Mouse (Mus musculus) lung, embryonic 16.5 days (tissue): ENCODE results near the gene Ptk7. TPM values are rescaled to one million over a fixed set of nuclear protein-coding genes. Genes with fewer than 3 reads are reported as not detected.

Source experiments
- ATAC-seq: fragments of 200-750 bp; cut with Nextera tagmentation; 2 replicates; pipeline ENCODE4 v1.8.0; 2017; ENCODE audit warnings: low read depth, mild to moderate bottlenecking, moderate library complexity
- H3K27ac ChIP-seq: fragments of 300-500 bp; sonication (generic); 2 replicates; pipeline ENCODE4 v1.5.1; 2014; ENCODE audit warnings: mild to moderate bottlenecking, control low read depth, low read length
- H3K27me3 ChIP-seq: fragments of 300-500 bp; sonication (generic); 2 replicates; pipeline ENCODE4 v1.6.1; 2014; ENCODE audit warnings: low read depth, low read length, mixed read lengths; ENCODE audit not compliant: control insufficient read depth, insufficient read depth
- H3K36me3 ChIP-seq: fragments of 300-500 bp; sonication (generic); 2 replicates; pipeline ENCODE4 v1.6.1; 2014; ENCODE audit warnings: low read length; ENCODE audit not compliant: control insufficient read depth, insufficient read depth
- H3K4me1 ChIP-seq: fragments of 300-500 bp; sonication (generic); replicated peaks from 2 replicates; pipeline ENCODE4 v1.6.1; 2014; ENCODE audit warnings: low read length, mixed read lengths; ENCODE audit not compliant: control insufficient read depth, insufficient read depth
- H3K4me2 ChIP-seq: fragments of 300-500 bp; sonication (generic); 2 replicates; pipeline ENCODE4 v1.6.1; 2014; ENCODE audit warnings: low read depth, low read length, control low read depth
- H3K4me3 ChIP-seq: fragments of 300-500 bp; sonication (generic); 2 replicates; pipeline ENCODE4 v1.5.1; 2014; ENCODE audit warnings: mild to moderate bottlenecking, low read length, control low read depth
- H3K9ac ChIP-seq: fragments of 300-500 bp; sonication (generic); 2 replicates; pipeline ENCODE4 v1.6.1; 2014; ENCODE audit warnings: low read length, control low read depth
- H3K9me3 ChIP-seq: fragments of 300-500 bp; sonication (generic); 2 replicates; pipeline ENCODE4 v1.6.1; 2016; ENCODE audit warnings: low read length; ENCODE audit not compliant: control insufficient read depth
- WGBS: fragments of 180-500 bp; shearing (Covaris S2); extraction: QIAGEN DNeasy Blood & Tissue Kit; methylation state at CpG from one replicate; pipeline ENCODE4 v1.1.7; 2014; 5-methylcytosine and 5-hydroxymethylcytosine counted together
- polyA plus RNA-seq: library from polyadenylated mRNA; unstranded; fragments of >200 nt; fragmentation: Nextera tagmentation; extraction: Ambion mirVana; gene quantifications from 2 replicates; pipeline ENCODE4 v1.2.1, GENCODE M21; 2015

Ptk7 gene
- polyA plus RNA-seq, 1 experiment from 2014 or later, result 143 TPM

- Histone ChIP-seq H3K4me3 (no peak overlapping the region), H3K9ac (no peak overlapping the region), H3K4me1 (peaks cover 19% of the 10 kb centered on the region), H3K4me2 (no peak overlapping the region), H3K9me3 (no peaks in the 10 kb centered on the region), H3K27ac (peak overlapping the region; percentile 16; the same call in 1 of the 2 replicates), H3K27me3 (no peaks in the 10 kb centered on the region), H3K36me3 (peaks cover 2% of the 10 kb centered on the region; the same call in 1 of the 2 replicates)
- WGBS, result 94% methylated on average over 4 of the region's 4 CpGs
- no peak for ATAC-seq
These were observed 26.1 kb downstream of the Ptk7 start for GRCm38 (mm10) chr17:46603229-46603628.

GRCm38 (mm10) chr17:46602212-46602611 lies 27.1 kb downstream of the Ptk7 start:
- H3K9ac ChIP-seq, result peak overlapping the region; percentile 44; the same call in 1 of the 2 replicates
- H3K4me1 ChIP-seq, result peaks cover 19% of the 10 kb centered on the region
- peak; percentile 66 for ATAC-seq
- 26% methylated on average over 9 of the region's 9 CpGs for WGBS
- peaks cover 2% of the 10 kb centered on the region for H3K36me3 ChIP-seq
- no peaks in the 10 kb centered on the region for H3K9me3 ChIP-seq
- peak overlapping the region; percentile 58 for H3K27ac ChIP-seq
- H3K4me3 ChIP-seq, result no peak overlapping the region
- H3K4me2 ChIP-seq, result no peak overlapping the region
- no peaks in the 10 kb centered on the region for H3K27me3 ChIP-seq

- Histone ChIP-seq H3K27ac (no peak overlapping the region), H3K36me3 (peaks cover 8% of the 10 kb centered on the region), H3K9me3 (no peaks in the 10 kb centered on the region), H3K27me3 (no peaks in the 10 kb centered on the region), H3K4me1 (peaks cover 16% of the 10 kb centered on the region), H3K4me3 (no peak overlapping the region), H3K4me2 (no peak overlapping the region), H3K9ac (no peak overlapping the region)
- ATAC-seq, result no peak
- 74% methylated on average over 2 of the region's 2 CpGs for WGBS
These were observed 28.7 kb downstream of the Ptk7 start for GRCm38 (mm10) chr17:46600569-46600968.

- WGBS, result 76% methylated on average over 4 of the region's 4 CpGs
- H3K27me3 ChIP-seq, result no peaks in the 10 kb centered on the region
- H3K9ac ChIP-seq, result no peak overlapping the region
- H3K9me3 ChIP-seq, result no peaks in the 10 kb centered on the region
- no peak overlapping the region for H3K4me3 ChIP-seq
- no peak overlapping the region for H3K4me2 ChIP-seq
- H3K4me1 ChIP-seq, result peaks cover 9% of the 10 kb centered on the region
- H3K36me3 ChIP-seq, result peaks cover 8% of the 10 kb centered on the region
- no peak overlapping the region for H3K27ac ChIP-seq
- ATAC-seq, result no peak
These were observed 30.3 kb downstream of the Ptk7 start for GRCm38 (mm10) chr17:46598963-46599362.

GRCm38 (mm10) chr17:46597956-46598355 lies 31.3 kb downstream of the Ptk7 start:
- peaks cover 12% of the 10 kb centered on the region for H3K4me1 ChIP-seq
- ATAC-seq, result no peak
- H3K27me3 ChIP-seq, result no peaks in the 10 kb centered on the region
- no peak overlapping the region for H3K4me2 ChIP-seq
- H3K36me3 ChIP-seq, result peaks cover 8% of the 10 kb centered on the region
- WGBS, result 90% methylated on average over 11 of the region's 11 CpGs
- no peaks in the 10 kb centered on the region for H3K9me3 ChIP-seq
- H3K27ac ChIP-seq, result no peak overlapping the region
- H3K9ac ChIP-seq, result no peak overlapping the region
- no peak overlapping the region for H3K4me3 ChIP-seq

GRCm38 (mm10) chr17:46595336-46595735 lies 34.0 kb downstream of the Ptk7 start:
- H3K27ac ChIP-seq, result no peak overlapping the region
- H3K36me3 ChIP-seq, result peaks cover 5% of the 10 kb centered on the region
- no peak overlapping the region for H3K4me3 ChIP-seq
- no peak for ATAC-seq
- no peak overlapping the region for H3K9ac ChIP-seq
- H3K27me3 ChIP-seq, result no peaks in the 10 kb centered on the region
- H3K9me3 ChIP-seq, result no peaks in the 10 kb centered on the region
- no peak overlapping the region for H3K4me2 ChIP-seq
- 87% methylated on average over 6 of the region's 6 CpGs for WGBS
- peaks cover 7% of the 10 kb centered on the region for H3K4me1 ChIP-seq

GRCm38 (mm10) chr17:46594606-46595005 lies 34.7 kb downstream of the Ptk7 start:
- Histone ChIP-seq H3K27ac (no peak overlapping the region), H3K27me3 (no peaks in the 10 kb centered on the region), H3K9me3 (no peaks in the 10 kb centered on the region), H3K36me3 (peaks cover 11% of the 10 kb centered on the region), H3K4me1 (peaks cover 7% of the 10 kb centered on the region), H3K4me2 (no peak overlapping the region), H3K9ac (no peak overlapping the region), H3K4me3 (no peak overlapping the region)
- WGBS, result 48% methylated on average over 9 of the region's 9 CpGs
- ATAC-seq, result no peak

- peaks cover 16% of the 10 kb centered on the region for H3K36me3 ChIP-seq
- ATAC-seq, result peak; percentile 53
These were observed 36.2 kb downstream of the Ptk7 start for GRCm38 (mm10) chr17:46593124-46593523.

GRCm38 (mm10) chr17:46591406-46591805 lies 37.9 kb downstream of the Ptk7 start:
- H3K4me2 ChIP-seq, result no peak overlapping the region
- H3K36me3 ChIP-seq, result peaks cover 14% of the 10 kb centered on the region; the same call in 1 of the 2 replicates
- no peak overlapping the region for H3K9ac ChIP-seq
- no peak overlapping the region for H3K4me3 ChIP-seq
- 50% methylated on average over 19 of the region's 19 CpGs for WGBS
- no peaks in the 10 kb centered on the region for H3K27me3 ChIP-seq
- peaks cover 7% of the 10 kb centered on the region for H3K4me1 ChIP-seq
- H3K9me3 ChIP-seq, result no peaks in the 10 kb centered on the region
- ATAC-seq, result peak; percentile 44; the same call in 1 of the 2 replicates
- peak overlapping the region; percentile 5; the same call in 1 of the 2 replicates for H3K27ac ChIP-seq

More at GRCm38 (mm10) chr17:46593124-46593523, 36.2 kb downstream of the Ptk7 start:
- Histone ChIP-seq H3K4me1 (peaks cover 7% of the 10 kb centered on the region), H3K9ac (no peak overlapping the region), H3K27ac (peak overlapping the region; percentile 40), H3K4me3 (no peak overlapping the region), H3K4me2 (no peak overlapping the region), H3K27me3 (no peaks in the 10 kb centered on the region), H3K9me3 (no peaks in the 10 kb centered on the region)
- WGBS, result 79% methylated on average over 4 of the region's 4 CpGs

GRCm38 (mm10) chr17:46590439-46590838 lies 38.9 kb downstream of the Ptk7 start:
- Histone ChIP-seq H3K27ac (0 out of 2 replicates have a peak overlapping the region, but pooled peaks have one; percentile 15), H3K9ac (no peak overlapping the region), H3K27me3 (no peaks in the 10 kb centered on the region), H3K36me3 (peaks cover 22% of the 10 kb centered on the region; the same call in 1 of the 2 replicates), H3K9me3 (no peaks in the 10 kb centered on the region), H3K4me2 (no peak overlapping the region), H3K4me3 (no peak overlapping the region), H3K4me1 (peaks cover 7% of the 10 kb centered on the region)
- 63% methylated on average over 7 of the region's 7 CpGs for WGBS
- no peak for ATAC-seq
